Mouse (Mus musculus) thymus, adult 2 months (tissue): Measurements from ENCODE around the gene Lrsam1. TPM values are rescaled to one million over a fixed set of nuclear protein-coding genes. Genes with fewer than 3 reads are reported as not detected.

Experiments
- DNase-seq: peaks from one replicate; pipeline ENCODE4 v3.0.0; 2021
- H3K27ac ChIP-seq: fragments of 200-500 bp; 2 replicates; pipeline ENCODE4 v1.5.1; 2012; ENCODE audit warnings: low read length, control low read depth; ENCODE audit not compliant: control insufficient read depth, insufficient read depth
- H3K27me3 ChIP-seq: fragments of 200-500 bp; 2 replicates; pipeline ENCODE4 v1.6.1; 2012; ENCODE audit warnings: mild to moderate bottlenecking, low read length, moderate library complexity, mixed read lengths; ENCODE audit not compliant: control insufficient read depth, insufficient read depth
- H3K36me3 ChIP-seq: fragments of 200-500 bp; 2 replicates; pipeline ENCODE4 v1.6.1; 2012; ENCODE audit warnings: mild to moderate bottlenecking, low read length, moderate library complexity; ENCODE audit not compliant: control insufficient read depth, insufficient read depth
- H3K4me1 ChIP-seq: fragments of 200-500 bp; replicated peaks from 2 replicates; pipeline ENCODE4 v1.6.1; 2012; ENCODE audit warnings: low read length; ENCODE audit not compliant: control insufficient read depth, insufficient read depth
- H3K4me3 ChIP-seq: fragments of 200-500 bp; 2 replicates; pipeline ENCODE4 v1.5.1; 2012; ENCODE audit warnings: mild to moderate bottlenecking, low read length, control low read depth, moderate library complexity; ENCODE audit not compliant: control insufficient read depth, insufficient read depth
- CTCF ChIP-seq: fragments of 200-500 bp; IDR thresholded peaks from 2 replicates; pipeline ENCODE4 v1.5.1; 2012; ENCODE audit warnings: mild to moderate bottlenecking, control low read depth, low read length, moderate library complexity, borderline replicate concordance; ENCODE audit not compliant: control insufficient read depth, poor library complexity, insufficient read depth; ENCODE audit errors: extremely low read depth
- POLR2A ChIP-seq: fragments of 200-500 bp; IDR thresholded peaks from 2 replicates; pipeline ENCODE4 v1.6.1; 2012; ENCODE audit warnings: mild to moderate bottlenecking, low read length, control low read depth, moderate library complexity; ENCODE audit not compliant: control insufficient read depth, poor library complexity, insufficient read depth; ENCODE audit errors: extremely low read depth
- WGBS: fragments of 180-500 bp; shearing (Covaris S2); methylation state at CpG from one replicate; pipeline ENCODE4 v1.1.7; 2018; 5-methylcytosine and 5-hydroxymethylcytosine counted together
- polyA plus RNA-seq: library from polyadenylated mRNA; depleted of rRNA; stranded (reverse); fragments of >200 nt; gene quantifications from 2 replicates; pipeline ENCODE4 v1.2.3, GENCODE M21; 2012

Gene Lrsam1
- polyA plus RNA-seq, 1 experiment: 15.3 TPM

DNA sequence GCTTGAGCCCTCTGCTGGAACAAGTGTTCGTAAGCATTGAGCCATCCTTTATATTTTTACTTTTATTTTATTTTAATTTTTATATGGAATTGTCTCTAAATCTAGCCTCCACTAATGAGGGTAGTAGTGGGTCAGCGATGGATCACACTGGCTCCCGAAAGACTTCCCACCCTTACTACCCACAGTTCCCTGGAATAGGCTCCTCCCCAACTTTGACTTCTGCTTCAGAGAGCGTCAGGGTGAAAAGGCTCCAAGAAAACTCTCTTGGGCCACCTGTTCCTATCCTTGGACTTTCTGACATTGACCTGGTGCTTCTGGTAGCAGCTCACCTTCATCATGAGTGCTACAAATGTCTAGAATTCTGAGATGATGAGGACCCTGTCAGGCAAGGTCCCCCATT lies 21.3 kb upstream of the Lrsam1 start:
- TF ChIP-seq CTCF: no peak
- TF ChIP-seq POLR2A: no peak
- 3% methylated on average over 4 of the region's 4 CpGs for WGBS
- Histone ChIP-seq H3K36me3 (no peaks in the 10 kb centered on the region), H3K4me1 (peaks cover 7% of the 10 kb centered on the region), H3K4me3 (no peak overlapping the region), H3K27ac (no peak overlapping the region), H3K27me3 (peaks cover 6% of the 10 kb centered on the region; the same call in 1 of the 2 replicates)
- no peak for DNase-seq

DNA sequence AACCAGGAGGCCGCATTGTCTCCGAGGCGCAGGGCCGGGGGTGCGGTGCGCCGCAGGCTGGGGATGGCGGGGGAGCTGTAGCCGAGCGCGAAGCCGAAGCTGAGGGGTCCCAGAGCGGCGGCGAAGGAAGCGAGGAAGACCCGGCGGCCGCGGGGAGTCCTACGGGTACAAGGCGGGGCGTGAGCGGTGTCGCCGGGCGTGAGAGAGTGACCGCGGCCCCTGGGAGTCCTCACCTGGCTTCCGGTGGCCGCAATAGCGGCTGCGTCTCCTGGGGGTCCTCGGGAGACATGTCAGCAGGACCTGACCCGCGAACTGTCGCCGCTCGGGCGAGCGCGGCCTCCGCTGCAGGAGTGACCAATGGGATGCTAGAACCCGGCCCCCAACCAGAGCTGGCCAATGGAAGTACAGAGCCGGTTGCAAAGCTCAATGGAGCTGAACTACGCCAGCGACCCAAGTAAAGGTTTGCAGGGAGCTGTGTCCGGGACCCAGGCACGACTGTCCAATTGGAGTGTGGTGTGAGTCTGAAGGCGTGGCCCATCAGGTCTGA lies 20.4 kb upstream of the Lrsam1 start, which contains the start of gene Slc2a8:
TSS of gene Slc2a8 (minus strand) at position 359 of the 547 bp plus-strand sequence.
- no peaks in the 10 kb centered on the region for H3K36me3 ChIP-seq
- H3K4me3 ChIP-seq: peak within 1 kb of the TSS; percentile 58
- H3K4me1 ChIP-seq: peaks cover 7% of the 10 kb centered on the region
- WGBS: 1% methylated on average over 50 of the region's 50 CpGs
- H3K27ac ChIP-seq: no peak within 1 kb of the TSS
- 0 out of 2 replicates have a peak, but pooled peaks have one; percentile 2 for TF ChIP-seq CTCF
- 0 out of 2 replicates have a peak, but pooled peaks have one; percentile 28 for TF ChIP-seq POLR2A
- H3K27me3 ChIP-seq: peaks cover 6% of the 10 kb centered on the region; the same call in 1 of the 2 replicates
- DNase-seq: peak; percentile 68

DNA sequence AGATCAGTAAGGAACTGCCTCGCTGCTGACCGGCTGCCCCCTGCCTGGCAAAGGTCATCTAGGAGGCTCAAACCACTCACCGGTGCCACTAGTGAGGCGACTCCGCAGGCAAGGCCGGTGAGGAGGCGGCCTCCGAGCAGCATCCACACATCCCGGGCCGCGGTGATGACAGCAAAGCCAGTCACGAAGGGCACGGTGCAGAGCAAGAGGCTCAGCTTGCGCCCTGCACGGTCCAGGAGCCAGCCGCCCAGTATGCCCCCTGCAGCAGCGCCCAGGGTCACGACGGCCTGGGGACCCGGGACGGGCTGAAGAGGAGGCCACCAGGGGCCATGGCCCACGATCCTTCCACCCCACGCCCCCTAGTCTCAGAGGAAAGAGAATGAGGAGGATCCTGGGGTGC lies 19.9 kb upstream of the Lrsam1 start:
- Histone ChIP-seq H3K36me3 (no peaks in the 10 kb centered on the region), H3K4me1 (peaks cover 7% of the 10 kb centered on the region), H3K27me3 (peaks cover 6% of the 10 kb centered on the region; the same call in 1 of the 2 replicates), H3K4me3 (peak overlapping the region; percentile 58), H3K27ac (no peak overlapping the region)
- no peak for DNase-seq
- WGBS: 9% methylated on average over 23 of the region's 23 CpGs
- TF ChIP-seq CTCF (peak; percentile 23; the same call in 1 of the 2 replicates), POLR2A (no peak)

DNA sequence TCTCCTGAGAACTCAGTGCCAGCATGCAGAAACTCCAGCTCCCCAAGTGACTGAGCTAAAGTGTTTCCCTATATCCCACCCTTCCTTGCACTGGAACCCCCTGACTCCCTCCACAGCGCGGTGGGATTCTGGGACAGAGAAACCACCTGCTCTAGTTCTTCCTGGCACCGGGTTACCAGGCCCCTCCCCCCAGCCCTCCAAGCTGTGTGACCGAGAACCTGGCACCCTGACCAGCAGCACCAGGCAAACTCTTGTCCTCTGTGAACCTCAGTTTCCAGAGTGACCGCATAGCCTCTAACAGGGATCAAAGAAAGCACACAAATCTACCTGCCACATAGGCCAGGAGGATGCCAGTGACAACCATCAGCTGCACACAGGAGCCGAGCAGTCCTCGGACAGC lies 18.3 kb upstream of the Lrsam1 start:
- Histone ChIP-seq H3K27me3 (peaks cover 6% of the 10 kb centered on the region; the same call in 1 of the 2 replicates), H3K36me3 (no peaks in the 10 kb centered on the region), H3K4me3 (no peak overlapping the region), H3K4me1 (peaks cover 7% of the 10 kb centered on the region), H3K27ac (no peak overlapping the region)
- TF ChIP-seq POLR2A: no peak
- 94% methylated on average over 7 of the region's 7 CpGs for WGBS
- DNase-seq: no peak

DNA sequence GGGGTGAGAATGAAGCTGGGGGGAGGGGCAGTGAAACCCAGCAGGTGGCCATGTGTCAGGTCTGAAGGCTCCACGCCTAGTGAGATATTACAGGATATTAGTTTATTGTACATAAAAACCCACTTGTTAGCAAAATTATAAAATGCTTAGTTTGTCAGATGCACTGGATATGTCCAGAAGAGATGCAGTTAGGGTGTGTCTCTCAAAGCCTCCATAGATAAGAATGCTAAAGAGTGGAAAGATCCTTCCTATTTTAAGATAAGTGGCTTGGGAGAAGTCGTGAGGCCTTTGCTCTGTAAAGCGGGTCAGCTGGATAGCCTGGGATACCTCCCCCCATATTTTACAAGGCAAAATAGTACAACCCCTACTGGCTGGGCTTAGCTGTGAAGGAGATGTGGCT lies 17.3 kb upstream of the Lrsam1 start:
- Histone ChIP-seq H3K36me3 (no peaks in the 10 kb centered on the region), H3K4me1 (peaks cover 7% of the 10 kb centered on the region), H3K27me3 (peaks cover 6% of the 10 kb centered on the region; the same call in 1 of the 2 replicates), H3K4me3 (no peak overlapping the region), H3K27ac (no peak overlapping the region)
- TF ChIP-seq POLR2A (no peak), CTCF (no peak)
- DNase-seq: no peak
- 94% methylated on average over 3 of the region's 3 CpGs for WGBS

DNA sequence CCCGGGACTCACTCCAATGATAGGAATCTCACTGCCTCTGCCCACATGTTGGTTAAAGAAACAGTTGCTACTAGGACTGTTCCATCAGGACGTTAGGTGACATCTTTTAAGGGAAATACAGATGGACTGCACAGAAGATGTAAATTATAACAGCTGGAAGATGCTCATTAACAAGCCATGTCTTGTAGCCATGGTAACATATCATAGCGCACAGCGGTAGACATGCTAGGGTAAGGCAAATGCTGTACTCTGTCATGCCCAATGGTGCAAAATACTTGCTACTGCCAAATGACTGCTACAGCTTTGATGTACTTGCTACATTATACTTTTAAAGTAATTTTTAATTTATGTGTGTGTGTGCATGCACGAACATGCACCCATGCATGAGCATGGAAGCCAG lies 15.7 kb upstream of the Lrsam1 start:
- Histone ChIP-seq H3K4me1 (peaks cover 7% of the 10 kb centered on the region), H3K27me3 (peaks cover 3% of the 10 kb centered on the region; the same call in 1 of the 2 replicates), H3K27ac (no peak overlapping the region), H3K36me3 (no peaks in the 10 kb centered on the region), H3K4me3 (no peak overlapping the region)
- TF ChIP-seq CTCF (no peak), POLR2A (no peak)
- 88% methylated on average over 5 of the region's 5 CpGs for WGBS
- no peak for DNase-seq

DNA sequence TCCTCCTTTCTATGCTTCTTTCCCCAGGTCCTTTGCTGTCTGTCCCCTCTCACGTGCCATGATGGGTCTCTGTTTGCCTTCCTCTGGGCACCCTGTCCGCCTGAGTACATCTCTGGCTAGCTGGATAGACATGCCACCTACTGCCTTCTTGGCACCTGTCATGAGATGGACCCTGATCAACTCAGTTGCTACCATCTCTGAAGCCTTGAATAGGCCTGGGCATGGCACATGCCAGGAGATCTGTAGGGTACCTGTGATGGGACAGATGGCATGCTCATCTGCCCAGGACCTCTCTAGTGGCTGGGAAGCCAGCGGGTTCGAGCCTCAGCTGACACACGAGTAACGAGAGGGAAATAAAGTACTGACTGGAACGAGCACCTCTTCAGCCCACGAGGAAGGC lies 12.8 kb upstream of the Lrsam1 start:
- H3K27me3 ChIP-seq: no peaks in the 10 kb centered on the region
- H3K27ac ChIP-seq: no peak overlapping the region
- TF ChIP-seq CTCF (no peak), POLR2A (no peak)
- WGBS: 94% methylated on average over 8 of the region's 8 CpGs
- no peak overlapping the region for H3K4me3 ChIP-seq
- no peaks in the 10 kb centered on the region for H3K4me1 ChIP-seq
- no peak for DNase-seq
- H3K36me3 ChIP-seq: no peaks in the 10 kb centered on the region
